ENCODE assay signal across 8 mouse cellular contexts in the genomic region with DNA sequence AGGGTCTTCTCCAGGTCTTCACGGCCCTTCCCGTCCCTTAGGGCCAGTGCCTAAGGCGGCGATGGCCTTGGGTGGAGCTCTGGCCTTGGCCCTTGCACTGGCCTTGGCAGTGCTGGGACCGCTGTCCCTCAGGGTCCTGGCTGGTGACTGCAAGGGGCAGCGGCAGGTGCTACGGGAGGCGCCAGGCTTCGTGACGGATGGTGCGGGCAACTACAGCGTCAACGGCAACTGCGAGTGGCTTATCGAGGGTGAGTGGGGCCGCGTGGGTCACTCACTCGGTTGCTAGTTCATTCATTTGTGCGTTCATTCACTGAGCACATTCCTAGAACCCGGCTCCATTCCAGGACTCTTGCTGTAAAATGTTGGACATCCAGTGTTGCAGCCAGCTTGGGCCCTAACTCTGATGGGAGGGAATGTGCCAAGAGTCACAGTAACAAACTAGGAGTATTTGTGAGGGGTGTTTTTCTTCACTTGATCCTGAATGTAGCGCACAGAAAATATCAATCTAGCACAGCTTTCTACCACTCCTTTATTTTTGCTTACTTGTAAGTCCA. TPM values are rescaled to one million over a fixed set of nuclear protein-coding genes. Genes with fewer than 3 reads are reported as not detected.
DNase-seq lines count a peak whose midpoint lies in the region; ATAC-seq and TF ChIP-seq lines count a peak whose summit lies in the region.

No protein-coding gene starts in this region.

- ATAC-seq in neural tube, embryonic 11.5 days (ENCODE audit: insufficient read depth, low FRiP score, low TSS enrichment): peak; percentile 13
- ATAC-seq in heart, postnatal 0 days (ENCODE audit: insufficient read depth, low read depth): no peak
- ATAC-seq in liver, embryonic 16.5 days (ENCODE audit: low read depth): 0 out of 2 replicates have a peak, but pooled peaks have one; percentile 10
- no peak for ATAC-seq in inflammation-experienced regulatory T-cells, adult 6 months

- WGBS in neural tube, embryonic 11.5 days: 17% methylated on average over 21 of the region's 21 CpGs
- 21% methylated on average over 21 of the region's 21 CpGs for WGBS in heart, postnatal 0 days
- WGBS in liver, embryonic 16.5 days (ENCODE audit: insufficient replicate concordance): 22% methylated on average over 21 of the region's 21 CpGs

- peak overlapping the region; percentile 68 for H3K4me3 ChIP-seq in neural tube, embryonic 11.5 days (ENCODE audit: low read depth, low read length)
- H3K4me3 ChIP-seq in heart, postnatal 0 days (ENCODE audit: low read depth, low read length): peak overlapping the region; percentile 59
- H3K4me3 ChIP-seq in liver, embryonic 16.5 days (ENCODE audit: low read depth, low read length): peak overlapping the region; percentile 57

- H3K9me3 ChIP-seq in neural tube, embryonic 11.5 days (ENCODE audit: control insufficient read depth, low read length): no peaks in the 10 kb centered on the region
- H3K9me3 ChIP-seq in heart, postnatal 0 days (replicated peaks; ENCODE audit: control insufficient read depth, low read length): no peaks in the 10 kb centered on the region
- no peaks in the 10 kb centered on the region for H3K9me3 ChIP-seq in liver, embryonic 16.5 days (replicated peaks; ENCODE audit: control insufficient read depth, low read length)

- H3K9ac ChIP-seq in neural tube, embryonic 11.5 days (ENCODE audit: low read length): peak overlapping the region; percentile 87
- H3K9ac ChIP-seq in heart, postnatal 0 days (replicated peaks; ENCODE audit: low read depth, low read length): peak overlapping the region; percentile 68
- peak overlapping the region; percentile 16; the same call in 1 of the 2 replicates for H3K9ac ChIP-seq in liver, embryonic 16.5 days (ENCODE audit: low read depth, low read length)

- peaks cover 30% of the 10 kb centered on the region for H3K27me3 ChIP-seq in neural tube, embryonic 11.5 days (ENCODE audit: control insufficient read depth, insufficient read depth, low read length)
- H3K27me3 ChIP-seq in heart, postnatal 0 days (ENCODE audit: control insufficient read depth, insufficient read depth, low read length): peaks cover 36% of the 10 kb centered on the region
- H3K27me3 ChIP-seq in liver, embryonic 16.5 days (ENCODE audit: control insufficient read depth, insufficient read depth, low read depth, low read length): peaks cover 43% of the 10 kb centered on the region

- DNase-seq in neural tube, embryonic 11.5 days (ENCODE audit: low spot score): no peak
- DNase-seq in neural tube, embryonic 10.5 days (ENCODE audit: extremely low spot score, low spot score): no peak
- peak; percentile 58 for DNase-seq in cerebellum, adult 8-10 months
- no peak for DNase-seq in heart, postnatal 0 days (ENCODE audit: low spot score)
- DNase-seq in frontal cortex, postnatal 25 days (ENCODE audit: low spot score in 2 of 2): no peak
- DNase-seq in right cerebral cortex, postnatal 14 days: no peak

- no peak for TF ChIP-seq EP300 in heart, postnatal 0 days (IDR thresholded peaks at IDR 0.05; ENCODE audit: low read depth)

- no peaks in the 10 kb centered on the region for H3K36me3 ChIP-seq in neural tube, embryonic 11.5 days (ENCODE audit: control insufficient read depth, insufficient read depth, low read length)
- no peaks in the 10 kb centered on the region for H3K36me3 ChIP-seq in heart, postnatal 0 days (replicated peaks; ENCODE audit: control insufficient read depth, insufficient read depth, low read length)
- H3K36me3 ChIP-seq in liver, embryonic 16.5 days (ENCODE audit: control insufficient read depth, insufficient read depth): no peaks in the 10 kb centered on the region

- peak overlapping the region; percentile 75 for H3K27ac ChIP-seq in neural tube, embryonic 11.5 days (ENCODE audit: low read depth, low read length)
- peak overlapping the region; percentile 69 for H3K27ac ChIP-seq in heart, postnatal 0 days (ENCODE audit: low read depth)
- H3K27ac ChIP-seq in liver, embryonic 16.5 days (ENCODE audit: low read length): no peak overlapping the region

- peaks cover 26% of the 10 kb centered on the region for H3K4me1 ChIP-seq in neural tube, embryonic 11.5 days (ENCODE audit: control insufficient read depth, insufficient read depth, low read length)
- peaks cover 12% of the 10 kb centered on the region for H3K4me1 ChIP-seq in heart, postnatal 0 days (ENCODE audit: control insufficient read depth, insufficient read depth)
- H3K4me1 ChIP-seq in liver, embryonic 16.5 days (ENCODE audit: control insufficient read depth, low read depth, low read length): peaks cover 13% of the 10 kb centered on the region

- H3K4me2 ChIP-seq in neural tube, embryonic 11.5 days (ENCODE audit: low read depth): peak overlapping the region; percentile 97
- H3K4me2 ChIP-seq in heart, postnatal 0 days (ENCODE audit: low read depth, low read length): peak overlapping the region; percentile 81
- peak overlapping the region; percentile 69 for H3K4me2 ChIP-seq in liver, embryonic 16.5 days (ENCODE audit: low read depth, low read length)

- no peak for TF ChIP-seq CTCF in heart, postnatal 0 days (IDR thresholded peaks at IDR 0.05; ENCODE audit: low read depth)

RNA-seq across cellular contexts. Expression of a gene that starts 0.6 kb away (rescaled TPM):
- polyA plus RNA-seq in neural tube, embryonic 11.5 days (2014; fragmentation: Nextera tagmentation; extraction: Ambion mirVana): 12.9 and 14.7 TPM in 2 replicates
- 17.7 and 22.5 TPM in 2 replicates for total RNA-seq in heart, postnatal 0 days (2014; rRNA removed; ENCODE audit: low replicate concordance)
- 4.3 and 4.4 TPM in 2 replicates for polyA plus RNA-seq in heart, postnatal 0 days (2015; fragmentation: Nextera tagmentation; extraction: Ambion mirVana)
- 0.78 and 0.90 TPM in 2 replicates for polyA plus RNA-seq in liver, embryonic 16.5 days (2015; fragmentation: Nextera tagmentation; extraction: Ambion mirVana)
- polyA plus RNA-seq in inflammation-experienced regulatory T-cells, adult 6 months (2017; shearing (Covaris generic)): under 1 TPM in 2 of 3 experiments, not detected in 1; 0.13 to 0.31 TPM

RNA-seq across cellular contexts. Expression of a gene that starts 11.6 kb away (rescaled TPM):
- 9.6 and 10.2 TPM in 2 replicates for polyA plus RNA-seq in neural tube, embryonic 11.5 days (2014; fragmentation: Nextera tagmentation; extraction: Ambion mirVana)
- not detected in 2 replicates for total RNA-seq in heart, postnatal 0 days (2014; rRNA removed; ENCODE audit: low replicate concordance)
- polyA plus RNA-seq in heart, postnatal 0 days (2015; fragmentation: Nextera tagmentation; extraction: Ambion mirVana): not detected in 2 replicates
- 0.07 TPM in 1 of 2 replicates, not detected in the other for polyA plus RNA-seq in liver, embryonic 16.5 days (2015; fragmentation: Nextera tagmentation; extraction: Ambion mirVana)
- not detected for polyA plus RNA-seq in inflammation-experienced regulatory T-cells, adult 6 months (2017; shearing (Covaris generic))

RNA-seq across cellular contexts. Expression of a gene that starts 16.3 kb away (rescaled TPM):
- polyA plus RNA-seq in neural tube, embryonic 11.5 days (2014; fragmentation: Nextera tagmentation; extraction: Ambion mirVana): 0.32 and 1.0 TPM in 2 replicates
- not detected in 2 replicates for total RNA-seq in heart, postnatal 0 days (2014; rRNA removed; ENCODE audit: low replicate concordance)
- not detected in 2 replicates for polyA plus RNA-seq in heart, postnatal 0 days (2015; fragmentation: Nextera tagmentation; extraction: Ambion mirVana)
- polyA plus RNA-seq in liver, embryonic 16.5 days (2015; fragmentation: Nextera tagmentation; extraction: Ambion mirVana): 0.09 TPM in 1 of 2 replicates, not detected in the other
- polyA plus RNA-seq in inflammation-experienced regulatory T-cells, adult 6 months (2017; shearing (Covaris generic)): not detected

RNA-seq across cellular contexts. Expression of a gene that starts 19.7 kb away (rescaled TPM):
- 321 and 324 TPM in 2 replicates for polyA plus RNA-seq in neural tube, embryonic 11.5 days (2014; fragmentation: Nextera tagmentation; extraction: Ambion mirVana)
- total RNA-seq in heart, postnatal 0 days (2014; rRNA removed; ENCODE audit: low replicate concordance): 83.9 and 161 TPM in 2 replicates
- 57.3 and 61.5 TPM in 2 replicates for polyA plus RNA-seq in heart, postnatal 0 days (2015; fragmentation: Nextera tagmentation; extraction: Ambion mirVana)
- 25.6 and 26.2 TPM in 2 replicates for polyA plus RNA-seq in liver, embryonic 16.5 days (2015; fragmentation: Nextera tagmentation; extraction: Ambion mirVana)
- polyA plus RNA-seq in inflammation-experienced regulatory T-cells, adult 6 months (2017; shearing (Covaris generic)): 10 to 100 TPM; 17.5 to 37.2 (median 31.3) TPM

RNA-seq across cellular contexts. Expression of a gene that starts 50.0 kb away (rescaled TPM):
- polyA plus RNA-seq in neural tube, embryonic 11.5 days (2014; fragmentation: Nextera tagmentation; extraction: Ambion mirVana): 30.4 and 38.2 TPM in 2 replicates
- total RNA-seq in heart, postnatal 0 days (2014; rRNA removed; ENCODE audit: low replicate concordance): 57.2 and 63.0 TPM in 2 replicates
- 15.7 and 16.9 TPM in 2 replicates for polyA plus RNA-seq in heart, postnatal 0 days (2015; fragmentation: Nextera tagmentation; extraction: Ambion mirVana)
- polyA plus RNA-seq in liver, embryonic 16.5 days (2015; fragmentation: Nextera tagmentation; extraction: Ambion mirVana): 9.5 and 10.8 TPM in 2 replicates
- polyA plus RNA-seq in inflammation-experienced regulatory T-cells, adult 6 months (2017; shearing (Covaris generic)): 10 to 100 TPM; 17.9 to 35.2 (median 21.6) TPM

Comparison
In these comparisons a context has a peak if more than half of its experiments do, and no peak if none do; other contexts are left out.
1. ATAC-seq: peak in neural tube, embryonic 11.5 days (single experiment) and liver, embryonic 16.5 days (single experiment); none in heart, postnatal 0 days (single experiment) and inflammation-experienced regulatory T-cells, adult 6 months (single experiment).
2. H3K9ac ChIP-seq: peak in every context shown above with its lines; median percentile 87 in neural tube, embryonic 11.5 days; 68 in heart, postnatal 0 days; 16 in liver, embryonic 16.5 days.
3. Peak in every context shown above with its lines, with median percentiles within 50 percentile points of each other: H3K4me2 ChIP-seq and H3K4me3 ChIP-seq.